Mouse (Mus musculus) adrenal gland, postnatal 25 days (tissue): ENCODE measurements around the gene Gadd45gip1. TPM values are rescaled to one million over a fixed set of nuclear protein-coding genes. Genes with fewer than 3 reads are reported as not detected.

ENCODE experiments used
- DNase-seq: peaks from one replicate; pipeline ENCODE4 v3.0.0; 2021; ENCODE audit warnings: mixed read lengths
- microRNA-seq, 2 experiments: library from miRNA; unstranded; fragments of <30 nt; microRNA quantifications; one replicate each; pipeline ENCODE4 v1.2.0; 2021
- total RNA-seq: library from RNA; stranded (reverse); gene quantifications from 2 replicates; pipeline ENCODE4 v1.2.3, GENCODE M21; 2021

Gene Gadd45gip1
- total RNA-seq, 1 experiment from 2014 or later: 55.1 TPM

DNA sequence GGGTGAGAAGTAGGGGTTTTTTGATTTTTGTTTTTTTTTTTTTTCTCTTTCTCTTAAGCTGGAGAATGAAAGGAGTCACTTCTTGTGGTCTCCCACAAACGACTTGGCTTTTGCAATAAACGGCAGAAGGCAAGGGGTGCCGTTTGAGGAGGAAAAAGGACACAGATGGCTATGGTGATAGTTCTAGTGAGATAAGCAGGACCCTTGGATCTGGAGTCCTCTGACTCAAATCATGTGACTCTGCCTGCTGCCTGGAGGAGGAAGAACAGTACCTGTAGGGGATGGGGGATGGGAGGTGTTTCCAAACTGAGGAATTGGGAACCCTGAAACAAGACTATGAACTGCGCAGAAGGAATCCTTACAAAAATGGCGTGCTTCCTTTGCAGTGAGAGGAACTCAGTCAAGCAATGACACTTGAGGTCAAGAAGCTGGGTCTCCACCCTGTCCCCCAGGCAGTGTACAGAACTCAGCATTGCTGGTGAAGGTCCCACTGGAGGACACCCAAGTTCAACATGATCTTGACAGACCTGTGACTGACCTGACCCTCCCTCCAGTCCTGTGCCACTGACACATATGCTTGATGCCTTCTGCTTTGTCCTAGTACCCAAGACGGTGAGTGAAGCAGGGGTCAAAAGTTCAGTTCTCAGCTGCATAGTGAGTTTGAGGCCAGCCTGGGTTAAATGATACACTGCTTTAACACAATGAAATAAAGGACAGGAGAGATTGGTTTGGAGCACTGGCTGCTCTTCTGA, 16.5 kb downstream of the Gadd45gip1 start:
- DNase-seq: no peak

DNA sequence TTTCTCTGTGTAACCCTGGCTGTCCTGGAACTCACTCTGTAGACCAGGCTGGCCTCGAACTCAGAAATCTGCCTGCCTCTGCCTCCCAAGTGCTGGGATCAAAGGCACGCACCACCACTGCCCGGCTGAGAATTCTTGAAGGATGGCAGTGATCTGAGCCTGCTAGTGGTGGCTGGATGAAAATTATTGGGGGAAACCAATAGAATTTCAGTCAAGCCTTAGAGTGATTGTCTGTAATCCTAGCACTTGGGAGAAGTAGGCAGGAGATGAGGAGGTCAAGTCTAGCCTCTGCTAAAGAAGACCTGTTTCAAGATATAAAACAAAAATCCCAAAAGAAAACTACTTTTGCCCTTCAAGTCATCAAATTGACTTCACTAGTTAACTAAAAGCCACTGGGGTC, 25.1 kb downstream of the Gadd45gip1 start:
- no peak for DNase-seq

DNA sequence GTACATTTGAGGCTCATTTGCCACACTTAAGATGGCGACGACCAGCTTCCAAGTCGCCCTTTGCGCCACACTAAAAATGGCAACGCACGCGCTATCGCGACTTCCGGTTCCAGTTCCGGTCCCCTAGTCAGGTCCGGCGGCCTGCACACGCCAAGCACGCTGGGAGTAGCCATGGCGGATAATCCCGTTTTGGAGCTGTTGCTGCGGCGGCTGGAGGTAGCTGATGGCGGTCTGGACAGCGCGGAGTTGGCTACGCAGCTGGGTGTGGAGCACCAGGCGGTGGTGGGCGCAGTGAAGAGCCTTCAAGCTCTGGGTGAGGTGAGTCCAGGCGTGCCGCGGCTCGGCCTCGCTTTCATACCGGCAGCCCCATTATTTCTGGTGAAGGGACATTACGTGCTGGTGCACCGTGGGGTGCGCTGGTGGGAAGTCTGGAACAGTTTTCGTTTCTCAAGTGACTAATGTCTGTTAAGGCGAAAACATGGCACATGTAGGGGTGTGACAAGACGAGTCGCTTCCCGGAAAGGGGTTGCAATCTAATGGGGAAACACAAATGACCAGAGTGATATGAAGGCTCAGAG, 25.6 kb downstream of the Gadd45gip1 start, which contains the start of gene Farsa:
TSS of gene Farsa (plus strand) at position 126 of the 578 bp plus-strand sequence.
- peak; percentile 92 for DNase-seq

DNA sequence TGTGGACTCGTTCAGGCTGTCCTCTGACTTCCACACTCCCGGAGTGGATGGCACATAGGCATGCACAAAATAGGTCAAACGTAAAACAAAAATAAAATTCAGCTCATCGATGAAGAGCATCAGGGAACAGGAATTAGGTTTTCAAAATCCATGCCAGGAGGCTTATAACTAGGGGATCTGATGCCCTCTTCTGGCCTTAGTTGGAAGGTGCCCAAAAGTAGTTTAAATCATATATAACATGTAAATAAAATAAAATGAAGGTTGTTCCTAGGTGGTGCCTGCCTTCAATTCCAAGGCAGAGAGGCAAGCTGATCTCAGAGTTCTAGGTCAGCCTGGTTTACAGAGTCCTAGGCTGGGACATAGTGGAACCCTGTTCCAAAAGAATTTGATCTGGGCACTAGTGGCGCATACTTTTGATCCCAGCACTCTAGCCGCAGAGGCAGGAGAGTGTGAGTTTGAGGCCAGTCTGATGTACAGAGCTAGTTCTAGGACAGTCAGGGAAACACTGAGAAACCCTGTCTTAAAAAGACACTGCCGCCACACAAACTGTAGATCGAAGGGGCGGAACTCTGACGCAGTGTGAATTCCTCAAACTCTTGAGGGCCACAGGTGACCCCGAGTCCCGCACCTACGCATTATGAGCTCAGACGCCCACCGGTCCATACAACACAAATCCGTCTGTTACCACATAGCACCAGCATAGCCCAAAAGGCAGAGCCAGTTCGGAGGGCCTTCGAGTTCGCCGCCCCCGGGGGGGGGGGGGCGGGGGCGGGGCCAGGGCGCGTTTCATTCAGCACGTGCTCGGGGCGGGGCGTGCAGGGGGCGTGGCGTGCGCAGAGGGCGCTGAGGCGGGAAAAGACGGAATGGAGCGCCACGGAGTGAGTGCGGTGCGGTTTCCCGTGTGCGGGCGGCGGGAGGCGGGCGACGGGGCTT, 40.3 kb downstream of the Gadd45gip1 start, which contains the start of gene Syce2:
TSS of gene Syce2 (plus strand) at position 736 of the 933 bp plus-strand sequence.
- peak; percentile 88 for DNase-seq

DNA sequence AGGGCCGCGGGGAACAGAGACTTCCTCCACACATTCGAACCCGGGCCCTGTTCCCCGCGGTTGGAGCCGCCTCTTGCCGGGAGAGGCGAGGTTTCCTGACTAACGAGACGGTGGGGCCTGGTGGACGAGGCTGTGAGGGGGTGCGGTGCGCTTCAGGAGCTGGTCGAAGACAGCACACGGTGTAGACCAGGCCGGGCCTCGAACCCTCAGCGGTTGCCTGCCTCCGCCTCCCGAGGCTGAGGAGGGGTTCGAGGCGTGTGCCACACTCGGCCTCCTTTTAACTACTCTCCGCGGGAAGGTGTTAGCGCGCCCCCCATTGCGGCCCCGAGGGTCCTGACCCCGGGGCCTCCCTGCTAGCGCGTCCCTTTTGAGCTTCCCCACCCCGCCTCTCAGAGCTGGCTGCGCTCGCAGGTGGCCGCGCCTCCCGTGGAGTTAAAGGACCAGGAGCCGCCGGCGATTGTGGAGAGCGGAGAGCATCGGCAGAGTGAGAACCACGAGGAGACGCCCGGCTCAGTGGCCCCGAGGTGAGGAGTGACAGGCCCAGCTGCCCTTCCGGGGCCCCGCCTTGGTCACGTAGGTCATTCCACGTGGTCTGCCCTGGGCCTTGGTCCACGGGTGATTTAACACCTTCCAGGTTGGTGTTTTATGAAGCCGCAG, 41.1 kb downstream of the Gadd45gip1 start:
- peak; percentile 50 for DNase-seq

DNA sequence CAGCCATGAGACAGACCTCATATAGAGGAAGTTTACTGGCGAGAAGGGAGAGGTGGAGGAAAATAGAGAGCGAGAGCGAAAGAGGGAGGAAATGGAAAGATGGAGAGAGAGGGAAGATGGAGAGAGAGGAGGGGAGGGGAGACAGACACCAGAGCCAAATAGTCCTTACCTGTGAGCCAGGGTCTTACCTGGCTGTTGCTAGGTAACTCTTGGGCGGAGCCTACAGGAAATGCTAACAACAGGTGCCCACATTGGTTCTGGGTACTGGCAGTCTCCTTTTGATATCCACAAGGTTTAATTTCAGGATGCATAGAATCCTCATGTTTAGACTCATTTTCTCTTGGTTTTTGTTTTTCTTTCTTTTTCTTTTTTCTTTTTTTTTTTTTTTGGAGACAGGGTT, 41.7 kb downstream of the Gadd45gip1 start:
- DNase-seq: no peak

DNA sequence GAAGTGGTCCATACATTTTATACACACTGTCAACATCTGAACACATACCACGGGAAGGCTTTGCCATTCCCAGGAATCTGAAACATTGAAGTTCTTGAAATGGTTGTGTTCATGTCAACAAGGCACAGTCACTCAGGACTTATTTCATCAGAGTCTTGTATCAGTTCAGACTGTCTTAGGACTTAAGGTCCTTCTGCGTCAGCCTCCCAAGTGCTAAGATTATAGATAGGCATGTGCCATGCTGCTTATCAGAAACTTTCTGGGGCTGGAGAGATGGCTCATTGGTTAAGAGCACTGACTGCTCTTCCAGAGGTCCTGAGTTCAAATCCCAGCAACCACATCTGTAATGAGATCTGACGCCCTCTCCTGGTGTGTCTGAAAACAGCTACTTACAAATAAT, 43.0 kb downstream of the Gadd45gip1 start:
- DNase-seq: no peak

DNA sequence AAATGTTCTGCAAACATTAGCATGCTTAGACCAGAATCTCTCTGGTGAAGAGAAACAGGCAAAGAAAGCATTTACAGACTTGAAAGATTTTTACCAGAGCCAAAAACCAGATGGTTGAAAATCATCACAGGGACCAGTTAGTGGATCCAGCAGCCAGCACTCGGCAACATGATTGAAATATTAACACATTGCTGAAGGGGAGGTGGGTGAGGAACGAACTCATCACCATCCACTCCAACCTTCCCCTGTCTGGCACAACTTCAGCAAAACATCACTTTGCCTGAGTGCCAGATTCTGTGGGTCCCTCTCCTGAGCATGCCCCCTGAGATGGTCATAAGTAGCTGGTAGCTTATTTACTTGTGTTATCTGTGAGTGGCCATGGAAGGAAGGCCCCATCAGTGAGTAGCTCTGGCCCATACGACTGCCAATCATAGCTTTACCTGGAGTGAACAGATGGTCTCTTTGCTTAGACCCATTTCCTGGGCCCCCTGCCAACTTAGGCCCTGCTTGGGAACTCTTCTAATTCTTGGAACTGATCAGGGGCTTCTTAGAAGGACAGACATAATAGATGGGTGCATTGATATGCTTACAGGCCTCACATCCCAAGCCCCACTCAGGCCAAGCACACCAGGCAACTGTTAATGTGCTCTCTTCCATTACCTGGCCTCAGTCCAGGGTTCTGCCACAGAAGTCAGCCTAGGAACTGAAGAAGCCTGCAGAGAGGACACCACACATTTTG, 46.1 kb downstream of the Gadd45gip1 start:
- no peak for DNase-seq

DNA sequence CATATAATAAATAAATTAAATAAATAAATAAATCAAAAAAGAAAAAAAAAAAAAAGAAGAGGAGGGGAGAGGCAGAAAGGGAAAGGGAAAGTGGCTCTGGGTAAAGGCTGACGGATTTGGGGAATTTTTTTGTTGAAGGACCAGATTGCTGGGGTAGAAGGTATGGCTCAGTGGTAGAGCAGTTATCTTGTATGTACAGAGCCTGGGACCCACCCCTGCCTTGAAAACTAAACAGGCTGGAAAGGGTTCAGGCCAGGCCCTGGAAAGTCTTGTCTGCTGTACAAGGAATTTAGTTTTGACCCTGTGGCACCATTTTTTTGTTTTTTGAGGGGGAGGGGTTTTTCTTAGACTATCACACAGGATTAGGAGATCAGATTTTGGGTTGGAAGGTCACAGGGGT, 47.6 kb downstream of the Gadd45gip1 start:
- no peak for DNase-seq

DNA sequence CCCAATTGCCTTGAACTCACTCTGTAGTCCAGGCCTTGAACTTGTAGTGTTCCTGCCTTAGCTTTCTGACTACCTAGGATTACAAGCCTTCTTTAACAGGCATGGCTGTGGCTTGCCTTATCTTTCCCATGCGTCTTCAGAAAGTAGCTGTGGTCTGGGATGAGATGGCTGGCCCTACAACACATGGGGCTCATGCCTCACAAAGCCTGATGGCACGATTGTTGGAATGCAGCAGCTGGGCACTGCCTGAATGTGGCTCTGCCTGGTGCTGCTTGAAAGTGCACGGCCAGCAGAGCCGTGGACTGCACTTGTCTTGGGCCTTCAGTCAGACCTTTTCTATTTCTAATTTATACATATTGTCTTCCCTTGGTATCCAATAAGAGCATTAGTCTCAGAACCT, 53.4 kb downstream of the Gadd45gip1 start:
- DNase-seq: no peak

Small RNA genes lying within 50 kb of the gene (microRNA-seq; reads per million reads assigned to microRNA genes)
- 1.8 to 3.4 reads per million in 2 experiments for gene Mir7069

Other genes starting within 250 kb of the Gadd45gip1 start
- 19.6 and 22.3 TPM in 2 replicates for gene Ier2, start 168.7 kb upstream of the Gadd45gip1 start, total RNA-seq
- 75.1 and 83.9 TPM in 2 replicates for gene Trmt1, start 145.2 kb upstream of the Gadd45gip1 start, total RNA-seq
- gene Nacc1, start 143.7 kb upstream of the Gadd45gip1 start, total RNA-seq: 73.9 and 76.0 TPM in 2 replicates
- 3.1 and 3.8 TPM in 2 replicates for gene Lyl1, start 130.1 kb upstream of the Gadd45gip1 start, total RNA-seq
- gene G430095P16Rik, start 108.5 kb upstream of the Gadd45gip1 start, total RNA-seq: not detected in 2 replicates
- 87.7 and 111 TPM in 2 replicates for gene Nfix, start 31.2 kb upstream of the Gadd45gip1 start, total RNA-seq
- gene Dand5, start 8.7 kb upstream of the Gadd45gip1 start, total RNA-seq: 11.2 and 11.6 TPM in 2 replicates
- gene Rad23a, start 9.1 kb downstream of the Gadd45gip1 start, total RNA-seq: 116 and 120 TPM in 2 replicates
- 489 and 566 TPM in 2 replicates for gene Calr, start 15.4 kb downstream of the Gadd45gip1 start, total RNA-seq
- gene Farsa, start 25.5 kb downstream of the Gadd45gip1 start, total RNA-seq: 62.3 and 67.2 TPM in 2 replicates
- 10.6 and 13.9 TPM in 2 replicates for gene Syce2, start 40.6 kb downstream of the Gadd45gip1 start, total RNA-seq
- 47.7 and 59.5 TPM in 2 replicates for gene Gcdh, start 62.4 kb downstream of the Gadd45gip1 start, total RNA-seq
- gene Klf1, start 70.4 kb downstream of the Gadd45gip1 start, total RNA-seq: 0.27 TPM in 1 of 2 replicates, not detected in the other
- 13.6 and 14.6 TPM in 2 replicates for gene Dnase2a, start 77.0 kb downstream of the Gadd45gip1 start, total RNA-seq
- gene Mast1, start 105.8 kb downstream of the Gadd45gip1 start, total RNA-seq: 1.3 and 3.0 TPM in 2 replicates
- not detected in 2 replicates for gene Rtbdn, start 115.5 kb downstream of the Gadd45gip1 start, total RNA-seq
- gene Gm49661, start 137.9 kb downstream of the Gadd45gip1 start, total RNA-seq: 4.4 TPM in 1 of 2 replicates, not detected in the other
- 496 and 624 TPM in 2 replicates for gene Prdx2, start 138.1 kb downstream of the Gadd45gip1 start, total RNA-seq
- 101 and 159 TPM in 2 replicates for gene Rnaseh2a, start 138.2 kb downstream of the Gadd45gip1 start, total RNA-seq
- gene Junb, start 147.2 kb downstream of the Gadd45gip1 start, total RNA-seq: 32.8 and 33.2 TPM in 2 replicates
- gene Hook2, start 159.1 kb downstream of the Gadd45gip1 start, total RNA-seq: 7.7 and 10.8 TPM in 2 replicates
- not detected in 2 replicates for gene Best2, start 183.0 kb downstream of the Gadd45gip1 start, total RNA-seq
- gene Asna1, start 193.8 kb downstream of the Gadd45gip1 start, total RNA-seq: 95.0 and 105 TPM in 2 replicates
- gene Trir, start 195.3 kb downstream of the Gadd45gip1 start, total RNA-seq: 152 and 164 TPM in 2 replicates
- gene Tnpo2, start 205.4 kb downstream of the Gadd45gip1 start, total RNA-seq: 71.1 and 78.3 TPM in 2 replicates
- gene Fbxw9, start 228.5 kb downstream of the Gadd45gip1 start, total RNA-seq: 17.7 and 21.7 TPM in 2 replicates
- gene Gm5741, start 236.5 kb downstream of the Gadd45gip1 start, total RNA-seq: not detected in 2 replicates
- gene Dhps, start 240.2 kb downstream of the Gadd45gip1 start, total RNA-seq: 25.8 and 36.9 TPM in 2 replicates
- 86.5 and 108 TPM in 2 replicates for gene Wdr83os, start 249.2 kb downstream of the Gadd45gip1 start, total RNA-seq
- 22.7 and 29.2 TPM in 2 replicates for gene Wdr83, start 249.8 kb downstream of the Gadd45gip1 start, total RNA-seq